Mouse (Mus musculus) limb, embryonic 14.5 days (tissue): ENCODE measurements around the gene Nmnat3. TPM values are rescaled to one million over a fixed set of nuclear protein-coding genes. Genes with fewer than 3 reads are reported as not detected.

Experiments used
- ATAC-seq: fragments of 200-750 bp; cut with Nextera tagmentation; 2 replicates; pipeline ENCODE4 v1.8.0; 2017; ENCODE audit warnings: low read depth, moderate number of reproducible peaks, moderate TSS enrichment; ENCODE audit not compliant: low FRiP score
- DNase-seq: peaks from one replicate; pipeline ENCODE4 v3.0.0-alpha.2; 2015; ENCODE audit warnings: low spot score
- H3K27ac ChIP-seq: fragments of 300-500 bp; sonication (generic); replicated peaks from 2 replicates; pipeline ENCODE4 v1.5.1; 2014; ENCODE audit warnings: low read depth, mild to moderate bottlenecking, low read length, moderate library complexity, mixed read lengths
- H3K27me3 ChIP-seq: fragments of 300-500 bp; sonication (generic); 2 replicates; pipeline ENCODE4 v1.6.1; 2014; ENCODE audit warnings: low read length, mixed read lengths; ENCODE audit not compliant: control insufficient read depth, insufficient read depth
- H3K36me3 ChIP-seq: fragments of 300-500 bp; sonication (generic); 2 replicates; pipeline ENCODE4 v1.6.1; 2014; ENCODE audit warnings: mild to moderate bottlenecking, low read length, moderate library complexity, mixed read lengths; ENCODE audit not compliant: control insufficient read depth, insufficient read depth
- H3K4me1 ChIP-seq: fragments of 300-500 bp; sonication (generic); 2 replicates; pipeline ENCODE4 v1.6.1; 2014; ENCODE audit warnings: antibody characterized with exemption, low read length, mixed read lengths; ENCODE audit not compliant: control insufficient read depth, insufficient read depth
- H3K4me2 ChIP-seq: fragments of 300-500 bp; sonication (generic); replicated peaks from 2 replicates; pipeline ENCODE4 v1.6.1; 2014; ENCODE audit warnings: low read depth, mild to moderate bottlenecking, low read length, moderate library complexity; ENCODE audit not compliant: severe bottlenecking
- H3K4me3 ChIP-seq: fragments of 300-500 bp; sonication (generic); replicated peaks from 2 replicates; pipeline ENCODE4 v1.5.1; 2014; ENCODE audit warnings: low read length
- H3K9ac ChIP-seq: fragments of 300-500 bp; sonication (generic); 2 replicates; pipeline ENCODE4 v1.6.1; 2014; ENCODE audit warnings: mild to moderate bottlenecking, low read depth, low read length, moderate library complexity; ENCODE audit not compliant: severe bottlenecking
- H3K9me3 ChIP-seq: fragments of 300-500 bp; sonication (generic); 2 replicates; pipeline ENCODE4 v1.6.1; 2016; ENCODE audit warnings: low read length; ENCODE audit not compliant: control insufficient read depth
- POLR2A ChIP-seq: fragments of 200-500 bp; IDR thresholded peaks from 2 replicates; pipeline ENCODE4 v1.8.0; 2012; ENCODE audit warnings: inconsistent platforms, mild to moderate bottlenecking, moderate library complexity, borderline replicate concordance; ENCODE audit not compliant: insufficient read depth, insufficient read length; ENCODE audit errors: extremely low read depth
- WGBS: fragments of 180-500 bp; shearing (Covaris S2); extraction: QIAGEN DNeasy Blood & Tissue Kit; methylation state at CpG from one replicate; pipeline ENCODE4 v1.1.7; 2014; 5-methylcytosine and 5-hydroxymethylcytosine counted together
- polyA plus RNA-seq, 2 experiments: library from polyadenylated mRNA; depleted of rRNA in 1 of 2; stranded (reverse) in 1 of 2; unstranded in 1 of 2; fragments of >200 nt; fragmentation: Nextera tagmentation in 1 of 2; extraction: Ambion mirVana in 1 of 2; gene quantifications; 2 replicates each; pipeline versions ENCODE4 v1.2.1 to v1.2.3; 2012 to 2014

Gene Nmnat3
- polyA plus RNA-seq, 2 experiments = 3.5 to 7.1 TPM

- no peaks in the 10 kb centered on the region for H3K9me3 ChIP-seq
- ATAC-seq (no peak), DNase-seq (no peak)
- peaks cover 40% of the 10 kb centered on the region for H3K4me1 ChIP-seq
- no peak overlapping the region for H3K4me3 ChIP-seq
- no peak overlapping the region for H3K9ac ChIP-seq
- no peak overlapping the region for H3K27ac ChIP-seq
- no peaks in the 10 kb centered on the region for H3K36me3 ChIP-seq
- WGBS = 81% methylated on average over 4 of the region's 4 CpGs
- no peak overlapping the region; the same call in 1 of the 2 replicates for H3K4me2 ChIP-seq
- TF ChIP-seq POLR2A = no peak
- no peaks in the 10 kb centered on the region for H3K27me3 ChIP-seq
Observed at GRCm38 (mm10) chr9:98427906-98428517, 140.8 kb downstream of the Nmnat3 start.

DNA sequence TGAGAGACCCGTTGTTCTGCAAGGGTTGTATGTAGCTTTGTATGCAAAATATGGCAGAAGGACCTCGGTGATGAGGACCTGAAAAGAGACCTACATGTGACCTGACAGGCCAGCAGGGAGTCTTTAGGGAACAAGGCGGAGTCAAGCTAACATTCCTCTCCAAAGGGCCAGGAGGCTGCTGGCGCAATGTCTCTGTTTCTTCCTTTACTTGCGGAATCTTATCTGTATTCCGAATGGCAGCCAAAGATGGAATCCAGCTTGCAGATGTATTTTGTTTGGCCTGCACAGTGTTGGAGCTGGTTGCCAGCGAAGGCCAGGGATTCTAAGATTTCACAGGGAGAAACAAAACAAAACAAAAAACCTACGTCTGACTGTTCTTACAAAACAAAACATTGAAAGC lies 141.5 kb downstream of the Nmnat3 start:
- Histone ChIP-seq H3K4me1 (peaks cover 38% of the 10 kb centered on the region), H3K9ac (no peak overlapping the region), H3K4me2 (no peak overlapping the region), H3K27me3 (no peaks in the 10 kb centered on the region), H3K4me3 (no peak overlapping the region), H3K36me3 (no peaks in the 10 kb centered on the region), H3K9me3 (no peaks in the 10 kb centered on the region), H3K27ac (no peak overlapping the region)
- WGBS = 71% methylated on average over 8 of the region's 8 CpGs
- TF ChIP-seq POLR2A = no peak
- no peak for ATAC-seq
- DNase-seq = no peak

- Histone ChIP-seq H3K27me3 (no peaks in the 10 kb centered on the region), H3K9me3 (no peaks in the 10 kb centered on the region), H3K9ac (no peak overlapping the region), H3K27ac (peak overlapping the region; percentile 58), H3K36me3 (peaks cover 1% of the 10 kb centered on the region; the same call in 1 of the 2 replicates), H3K4me1 (peaks cover 33% of the 10 kb centered on the region), H3K4me3 (no peak overlapping the region), H3K4me2 (no peak overlapping the region)
- peak; percentile 48; the same call in 1 of the 2 replicates for ATAC-seq
- DNase-seq = peak; percentile 78
- no peak for TF ChIP-seq POLR2A
- 27% methylated on average over 7 of the region's 7 CpGs for WGBS
Observed at GRCm38 (mm10) chr9:98429806-98430205, 142.6 kb downstream of the Nmnat3 start.

- H3K4me1 ChIP-seq = peaks cover 33% of the 10 kb centered on the region
- no peak overlapping the region for H3K27ac ChIP-seq
- WGBS = 22% methylated on average over 3 of the region's 3 CpGs
- no peaks in the 10 kb centered on the region for H3K27me3 ChIP-seq
- H3K9ac ChIP-seq = no peak overlapping the region
- no peak overlapping the region for H3K4me2 ChIP-seq
- TF ChIP-seq POLR2A = no peak
- no peaks in the 10 kb centered on the region for H3K9me3 ChIP-seq
- ATAC-seq = no peak
- H3K36me3 ChIP-seq = peaks cover 4% of the 10 kb centered on the region; the same call in 1 of the 2 replicates
- DNase-seq = peak; percentile 65
- no peak overlapping the region for H3K4me3 ChIP-seq
Observed at GRCm38 (mm10) chr9:98430528-98430927, 143.3 kb downstream of the Nmnat3 start.

- TF ChIP-seq POLR2A = no peak
- H3K4me2 ChIP-seq = no peak overlapping the region
- H3K9ac ChIP-seq = no peak overlapping the region
- DNase-seq (no peak), ATAC-seq (no peak)
- no peaks in the 10 kb centered on the region for H3K9me3 ChIP-seq
- no peaks in the 10 kb centered on the region for H3K27me3 ChIP-seq
- no peak overlapping the region for H3K4me3 ChIP-seq
- H3K36me3 ChIP-seq = peaks cover 4% of the 10 kb centered on the region; the same call in 1 of the 2 replicates
- 86% methylated on average over 2 of the region's 2 CpGs for WGBS
- H3K4me1 ChIP-seq = peaks cover 26% of the 10 kb centered on the region
- H3K27ac ChIP-seq = no peak overlapping the region
Observed at GRCm38 (mm10) chr9:98433021-98433420, 145.8 kb downstream of the Nmnat3 start.
